ENCODE assay signal across 9 mouse cellular contexts in the genomic region with DNA sequence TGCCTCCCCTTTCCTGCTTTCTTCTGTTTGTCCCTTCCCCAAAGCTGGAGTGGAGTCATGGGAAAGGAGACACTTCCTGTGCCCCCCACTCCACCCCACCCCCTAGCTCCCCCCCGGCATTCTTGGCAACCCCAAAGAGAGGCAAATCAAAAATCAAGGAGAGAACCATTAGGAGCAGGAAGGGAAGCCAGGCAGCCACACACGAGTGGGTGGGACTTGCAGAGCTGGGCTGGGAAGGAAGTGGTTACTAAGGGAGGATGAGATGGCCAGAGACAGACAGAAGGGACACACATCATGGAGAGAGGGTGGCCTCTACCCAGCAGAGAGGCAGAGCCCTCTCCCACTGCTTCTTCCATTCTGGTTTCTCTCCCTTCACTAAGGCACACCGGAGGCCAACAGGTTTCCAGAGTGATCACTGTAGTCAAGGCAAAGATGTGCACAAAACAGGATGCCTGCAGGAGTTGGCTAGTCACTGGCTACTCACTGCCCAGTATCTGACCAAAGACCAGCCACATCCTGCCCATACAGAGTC. TPM values are rescaled to one million over a fixed set of nuclear protein-coding genes. Genes with fewer than 3 reads are reported as not detected.
DNase-seq lines count a peak whose midpoint lies in the region; ATAC-seq and TF ChIP-seq lines count a peak whose summit lies in the region.
"Had no signal": no experiment of that assay in that cellular context is flagged by ENCODE, and none has a peak within 500 bp of the region (broad histone marks: within the 10 kb centered on the region; RNA-seq: fewer than 3 reads in every experiment).

No protein-coding gene starts in this region.

- no peak for ATAC-seq in embryonic facial prominence, embryonic 11.5 days (replicated peaks; ENCODE audit: insufficient number of reproducible peaks, low FRiP score, low TSS enrichment, low read depth)
- ATAC-seq in liver, postnatal 0 days: peak; percentile 37
- peak; percentile 37; the same call in 1 of the 2 replicates for ATAC-seq in neural tube, embryonic 15.5 days (ENCODE audit: low FRiP score)

- WGBS in embryonic facial prominence, embryonic 11.5 days: 52% methylated on average over 3 of the region's 3 CpGs
- 34% methylated on average over 3 of the region's 3 CpGs for WGBS in liver, postnatal 0 days (ENCODE audit: insufficient replicate concordance)
- 42% methylated on average over 3 of the region's 3 CpGs for WGBS in neural tube, embryonic 15.5 days

- intact Hi-C loops in gastrocnemius, adult 2 months (cut with DNase I): no loop called here

- peak overlapping the region; percentile 87 for H3K27ac ChIP-seq in gastrocnemius, adult 2 months
- H3K27ac ChIP-seq in embryonic facial prominence, embryonic 11.5 days (replicated peaks; ENCODE audit: low read depth, low read length): peak overlapping the region; percentile 63; the same call in 1 of the 2 replicates
- peak overlapping the region; percentile 71 for H3K27ac ChIP-seq in liver, postnatal 0 days (ENCODE audit: low read depth)
- peak overlapping the region; percentile 74 for H3K27ac ChIP-seq in neural tube, embryonic 15.5 days (replicated peaks)
- H3K27ac ChIP-seq: liver, embryonic 14.5 days had no signal

- H3K4me3 ChIP-seq in gastrocnemius, adult 2 months: peak overlapping the region; percentile 56
- H3K4me3 ChIP-seq in embryonic facial prominence, embryonic 11.5 days (ENCODE audit: low read depth, low read length): no peak overlapping the region
- no peak overlapping the region for H3K4me3 ChIP-seq in liver, postnatal 0 days (ENCODE audit: low read depth, low read length)
- no peak overlapping the region for H3K4me3 ChIP-seq in neural tube, embryonic 15.5 days (replicated peaks)

- DNase-seq in gastrocnemius, adult 2 months: peak; percentile 55
- no peak for DNase-seq in gastrocnemius, adult 18-20 months (ENCODE audit: low spot score)
- DNase-seq in embryonic facial prominence, embryonic 11.5 days (ENCODE audit: low spot score): no peak
- DNase-seq in heart, postnatal 4 days: peak; percentile 61
- DNase-seq in liver, postnatal 0 days: no peak
- DNase-seq in right cerebral cortex, postnatal 36 days (ENCODE audit: low spot score in 2 of 2): no peak
- DNase-seq in cerebellum, adult 8-10 months: no peak

- no peak for TF ChIP-seq EP300 in liver, postnatal 0 days (IDR thresholded peaks at IDR 0.05; ENCODE audit: low read depth)

- no peaks in the 10 kb centered on the region for H3K27me3 ChIP-seq in embryonic facial prominence, embryonic 11.5 days (ENCODE audit: control insufficient read depth, insufficient read depth, low read length)
- H3K27me3 ChIP-seq in liver, postnatal 0 days (ENCODE audit: insufficient read depth, low read length): no peaks in the 10 kb centered on the region
- H3K27me3 ChIP-seq in neural tube, embryonic 15.5 days (replicated peaks): no peaks in the 10 kb centered on the region

- no peak overlapping the region for H3K9ac ChIP-seq in embryonic facial prominence, embryonic 11.5 days (replicated peaks; ENCODE audit: low read length)
- no peak overlapping the region; the same call in 1 of the 2 replicates for H3K9ac ChIP-seq in liver, postnatal 0 days (replicated peaks)
- H3K9ac ChIP-seq in neural tube, embryonic 15.5 days (replicated peaks): no peak overlapping the region
- H3K9ac ChIP-seq: liver, embryonic 14.5 days had no signal

- no peak overlapping the region for H3K4me2 ChIP-seq in embryonic facial prominence, embryonic 11.5 days (ENCODE audit: low read depth, low read length)
- H3K4me2 ChIP-seq in liver, postnatal 0 days (ENCODE audit: low read depth, low read length): peak overlapping the region; percentile 24
- H3K4me2 ChIP-seq in neural tube, embryonic 15.5 days: peak overlapping the region; percentile 19; the same call in 1 of the 2 replicates

- no peaks in the 10 kb centered on the region for H3K36me3 ChIP-seq in embryonic facial prominence, embryonic 11.5 days (replicated peaks; ENCODE audit: control insufficient read depth, insufficient read depth, low read depth, low read length)
- 0 out of 2 replicates have a peak, but pooled peaks cover 3% of the 10 kb centered on the region for H3K36me3 ChIP-seq in liver, postnatal 0 days (replicated peaks; ENCODE audit: insufficient read depth, low read length)
- H3K36me3 ChIP-seq in neural tube, embryonic 15.5 days: no peaks in the 10 kb centered on the region

- no peak for TF ChIP-seq CTCF in gastrocnemius, adult 2 months (IDR thresholded peaks at IDR 0.05)
- no peak for TF ChIP-seq CTCF in liver, postnatal 0 days (IDR thresholded peaks at IDR 0.05; ENCODE audit: low read depth)

- H3K4me1 ChIP-seq in embryonic facial prominence, embryonic 11.5 days (ENCODE audit: control insufficient read depth, insufficient read depth, low read length): peaks cover 19% of the 10 kb centered on the region
- peaks cover 42% of the 10 kb centered on the region for H3K4me1 ChIP-seq in liver, postnatal 0 days (ENCODE audit: insufficient read depth)
- peaks cover 78% of the 10 kb centered on the region for H3K4me1 ChIP-seq in neural tube, embryonic 15.5 days

- H3K9me3 ChIP-seq in embryonic facial prominence, embryonic 11.5 days (replicated peaks; ENCODE audit: control insufficient read depth, low read length): no peaks in the 10 kb centered on the region
- no peaks in the 10 kb centered on the region for H3K9me3 ChIP-seq in liver, postnatal 0 days (ENCODE audit: low read length)
- no peaks in the 10 kb centered on the region for H3K9me3 ChIP-seq in neural tube, embryonic 15.5 days (replicated peaks)

RNA-seq across cellular contexts. Expression of gene Ski, which starts 43.3 kb away (rescaled TPM):
- total RNA-seq in gastrocnemius, adult 2 months (2021): 10 to 100 TPM; 28.5 to 35.6 TPM
- 10 to 100 TPM; 28.3 to 31.3 TPM for total RNA-seq in gastrocnemius, adult 18-20 months (2021)
- polyA plus RNA-seq in embryonic facial prominence, embryonic 11.5 days (2014; fragmentation: Nextera tagmentation; extraction: Ambion mirVana): 15.4 and 15.9 TPM in 2 replicates
- total RNA-seq in heart, postnatal 4 days (2021): 10 to 100 TPM; 93.8 to 98.1 TPM
- polyA plus RNA-seq in liver, postnatal 0 days (2015; fragmentation: Nextera tagmentation; extraction: Ambion mirVana): 3.5 and 3.7 TPM in 2 replicates
- polyA plus RNA-seq in neural tube, embryonic 15.5 days (2015; fragmentation: Nextera tagmentation; extraction: Ambion mirVana): 10.0 and 10.6 TPM in 2 replicates

Comparison
In these comparisons a context has a peak if more than half of its experiments do, and no peak if none do; other contexts are left out.
1. DNase-seq: peak in gastrocnemius, adult 2 months (single experiment) and heart, postnatal 4 days (single experiment); none in gastrocnemius, adult 18-20 months (single experiment), embryonic facial prominence, embryonic 11.5 days (single experiment), liver, postnatal 0 days (single experiment), right cerebral cortex, postnatal 36 days (0 of 2) and cerebellum, adult 8-10 months (single experiment).
2. Peak in every context shown above with its lines, with median percentiles within 50 percentile points of each other: H3K27ac ChIP-seq.